Mouse (Mus musculus): ENCODE results near the gene Trmt10c. TPM values are rescaled to one million over a fixed set of nuclear protein-coding genes. Genes with fewer than 3 reads are reported as not detected.

Gene Trmt10c
- total RNA-seq, 2 experiments from 2014 or later: 9.5 to 9.8 TPM

Small RNAs within 50 kb of the gene (microRNA-seq; reads per million reads assigned to microRNA genes)
- 0 reads per million in 2 experiments for gene Gm24047

Other genes with a start within 250 kb of the Trmt10c start
- gene Nfkbiz, start 198.9 kb downstream of the Trmt10c start, total RNA-seq (2021): 1 to 10 TPM; 2.5 to 3.2 TPM
- gene Nxpe3, start 142.5 kb downstream of the Trmt10c start, total RNA-seq (2021): 1 to 10 TPM; 8.9 to 9.4 TPM
- 10 to 100 TPM; 13.7 to 14.2 TPM for gene Cep97, start 103.0 kb downstream of the Trmt10c start, total RNA-seq (2021)
- gene Rpl24, start 71.5 kb downstream of the Trmt10c start, total RNA-seq (2021): 100 to 1,000 TPM; 358 to 366 TPM
- gene Zbtb11, start 63.9 kb downstream of the Trmt10c start, total RNA-seq (2021): 10 to 100 TPM; 46.3 to 47.6 TPM
- gene Pcnp, start 8.1 kb downstream of the Trmt10c start, total RNA-seq (2021): 100 to 1,000 TPM; 154 to 167 TPM
- gene Senp7, start 10.5 kb upstream of the Trmt10c start, total RNA-seq (2021): 10 to 100 TPM; 41.8 to 42.5 TPM
- gene Impg2, start 166.5 kb upstream of the Trmt10c start, total RNA-seq (2021): 1 to 10 TPM in 1 of 2 experiments, under 1 TPM in 1; 0.64 to 1.3 TPM